In the genomic region with DNA sequence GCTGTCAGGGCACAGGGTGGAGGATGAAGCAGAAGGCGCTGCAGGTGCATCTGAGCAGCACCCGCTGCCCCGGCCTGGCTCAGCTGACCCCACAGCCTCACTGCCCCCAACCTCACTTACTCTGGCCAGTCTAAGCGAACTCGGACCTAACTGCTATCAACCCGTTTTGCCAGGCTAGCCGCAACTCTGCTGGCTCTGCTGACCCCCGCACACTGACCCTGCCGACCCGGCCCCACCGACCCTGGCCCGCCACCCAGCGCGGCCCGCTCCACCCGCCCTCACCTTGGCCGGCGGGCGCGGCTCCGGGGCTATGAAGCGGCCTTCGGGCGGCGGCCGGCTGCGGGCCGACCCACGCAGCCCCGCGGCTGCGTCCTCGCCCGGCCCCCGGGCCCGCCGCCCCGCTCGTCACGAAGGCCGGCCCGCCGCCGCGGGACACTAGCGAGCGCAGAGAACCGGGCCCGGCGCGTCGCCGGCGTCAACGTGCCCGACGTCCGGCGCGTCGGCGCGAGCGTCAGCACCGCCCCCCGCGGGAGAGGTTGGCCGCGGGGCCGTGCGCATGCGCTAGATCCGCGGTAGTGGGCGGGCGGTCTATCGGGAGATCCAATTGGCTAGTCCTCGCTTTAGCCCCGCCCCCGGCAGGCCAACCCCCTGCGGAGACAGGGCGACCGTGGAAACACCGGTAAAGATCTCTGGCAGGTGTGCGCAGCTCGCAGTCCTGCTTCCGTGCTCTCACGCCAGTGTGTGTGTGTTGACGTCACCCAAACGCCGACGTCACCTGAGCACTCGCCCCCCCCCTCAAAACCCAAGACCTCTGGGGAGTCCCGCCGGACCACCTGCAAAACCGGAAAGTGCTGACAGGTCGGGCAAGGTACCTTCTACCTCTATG, we compare ENCODE assay signal across 7 mouse cellular contexts. TPM values are rescaled to one million over a fixed set of nuclear protein-coding genes. Genes with fewer than 3 reads are reported as not detected.
DNase-seq lines count a peak whose midpoint lies in the region; ATAC-seq lines count a peak whose summit lies in the region.

Ppfia1 (minus strand) TSS at position 493 of the 886 bp plus-strand sequence.

- H3K9ac ChIP-seq in embryonic facial prominence, embryonic 11.5 days (replicated peaks; ENCODE audit: low read length) = peak within 1 kb of the TSS; percentile 94
- peak within 1 kb of the TSS; percentile 98 for H3K9ac ChIP-seq in midbrain, embryonic 13.5 days (replicated peaks)

- ATAC-seq in embryonic facial prominence, embryonic 11.5 days (replicated peaks; ENCODE audit: insufficient number of reproducible peaks, low FRiP score, low TSS enrichment, low read depth) = peak; percentile 83
- ATAC-seq in granulocyte monocyte progenitor cell, adult 5-6 weeks (replicated peaks; ENCODE audit: poor library complexity, severe bottlenecking) = peak; percentile 92
- ATAC-seq in midbrain, embryonic 13.5 days = peak; percentile 92

- peak within 1 kb of the TSS; percentile 98 for H3K4me3 ChIP-seq in embryonic facial prominence, embryonic 11.5 days (ENCODE audit: low read depth, low read length)
- peak within 1 kb of the TSS; percentile 99 for H3K4me3 ChIP-seq in limb, embryonic 10.5 days
- H3K4me3 ChIP-seq in midbrain, embryonic 13.5 days (replicated peaks) = peak within 1 kb of the TSS; percentile 94

- H3K4me2 ChIP-seq in embryonic facial prominence, embryonic 11.5 days (ENCODE audit: low read depth, low read length) = peak within 1 kb of the TSS; percentile 82
- H3K4me2 ChIP-seq in midbrain, embryonic 13.5 days (replicated peaks) = peak within 1 kb of the TSS; percentile 88

- under 1% methylated on average over 84 of the region's 97 CpGs for WGBS in embryonic facial prominence, embryonic 11.5 days
- WGBS in limb, embryonic 10.5 days = 1% methylated on average over 97 of the region's 97 CpGs
- under 1% methylated on average over 91 of the region's 97 CpGs for WGBS in midbrain, embryonic 13.5 days

- H3K4me1 ChIP-seq in embryonic facial prominence, embryonic 11.5 days (ENCODE audit: control insufficient read depth, insufficient read depth, low read length) = peaks cover 7% of the 10 kb centered on the region; the same call in 1 of the 2 replicates
- H3K4me1 ChIP-seq in limb, embryonic 10.5 days = peaks cover 24% of the 10 kb centered on the region
- H3K4me1 ChIP-seq in midbrain, embryonic 13.5 days (replicated peaks) = peaks cover 34% of the 10 kb centered on the region

- no peaks in the 10 kb centered on the region for H3K9me3 ChIP-seq in embryonic facial prominence, embryonic 11.5 days (replicated peaks; ENCODE audit: control insufficient read depth, low read length)
- H3K9me3 ChIP-seq in limb, embryonic 10.5 days (replicated peaks) = no peaks in the 10 kb centered on the region
- H3K9me3 ChIP-seq in midbrain, embryonic 13.5 days = no peaks in the 10 kb centered on the region

- peak; percentile 99 for DNase-seq in adrenal gland, postnatal 14 days
- DNase-seq in embryonic facial prominence, embryonic 11.5 days (ENCODE audit: low spot score) = peak; percentile 97
- peak; percentile 97 for DNase-seq in kidney, adult 11 months
- DNase-seq in limb, embryonic 10.5 days (ENCODE audit: low spot score) = peak; percentile 99
- DNase-seq in spleen, adult 12 weeks (ENCODE audit: low spot score) = peak; percentile 98

- H3K36me3 ChIP-seq in embryonic facial prominence, embryonic 11.5 days (replicated peaks; ENCODE audit: control insufficient read depth, insufficient read depth, low read depth, low read length) = no peaks in the 10 kb centered on the region
- H3K36me3 ChIP-seq in limb, embryonic 10.5 days = peaks cover 39% of the 10 kb centered on the region
- H3K36me3 ChIP-seq in midbrain, embryonic 13.5 days = peaks cover 31% of the 10 kb centered on the region

- no peak within 1 kb of the TSS for H3K27ac ChIP-seq in embryonic facial prominence, embryonic 11.5 days (replicated peaks; ENCODE audit: low read depth, low read length)
- H3K27ac ChIP-seq in limb, embryonic 10.5 days = peak within 1 kb of the TSS; percentile 92
- H3K27ac ChIP-seq in midbrain, embryonic 13.5 days = peak within 1 kb of the TSS; percentile 61

- no peaks in the 10 kb centered on the region for H3K27me3 ChIP-seq in embryonic facial prominence, embryonic 11.5 days (ENCODE audit: control insufficient read depth, insufficient read depth, low read length)
- H3K27me3 ChIP-seq in limb, embryonic 10.5 days (ENCODE audit: low read depth, poor library complexity, severe bottlenecking) = 0 out of 2 replicates have a peak, but pooled peaks cover 3% of the 10 kb centered on the region
- H3K27me3 ChIP-seq in midbrain, embryonic 13.5 days = peaks cover 9% of the 10 kb centered on the region

RNA-seq across cellular contexts. Expression of gene Ppfia1, which starts in this region (rescaled TPM):
- 50.9 and 56.3 TPM in 2 replicates for total RNA-seq in adrenal gland, postnatal 14 days (2021)
- 37.9 and 41.3 TPM in 2 replicates for polyA plus RNA-seq in embryonic facial prominence, embryonic 11.5 days (2014; fragmentation: Nextera tagmentation; extraction: Ambion mirVana)
- total RNA-seq in granulocyte monocyte progenitor cell, adult 5-6 weeks (2014; fragmentation: Nextera tagmentation) = 29.4 and 31.4 TPM in 2 replicates
- total RNA-seq in granulocyte monocyte progenitor cell, adult 5-6 weeks (2017) = 35.4 and 39.8 TPM in 2 replicates
- polyA plus RNA-seq in limb, embryonic 10.5 days (2016; fragmentation: Nextera tagmentation; extraction: Ambion mirVana) = 43.2 and 45.5 TPM in 2 replicates
- polyA plus RNA-seq in midbrain, embryonic 13.5 days (2015; fragmentation: Nextera tagmentation; extraction: Ambion mirVana) = 28.1 and 32.1 TPM in 2 replicates
